Mouse (Mus musculus) embryo, embryonic 11.5 days (tissue): ENCODE data around the gene Entr1.

Experiments used
- DNase-seq: peaks from one replicate; pipeline ENCODE4 v3.0.0-alpha.2; 2012; ENCODE audit warnings: low read depth, low spot score

Gene Entr1

DNA sequence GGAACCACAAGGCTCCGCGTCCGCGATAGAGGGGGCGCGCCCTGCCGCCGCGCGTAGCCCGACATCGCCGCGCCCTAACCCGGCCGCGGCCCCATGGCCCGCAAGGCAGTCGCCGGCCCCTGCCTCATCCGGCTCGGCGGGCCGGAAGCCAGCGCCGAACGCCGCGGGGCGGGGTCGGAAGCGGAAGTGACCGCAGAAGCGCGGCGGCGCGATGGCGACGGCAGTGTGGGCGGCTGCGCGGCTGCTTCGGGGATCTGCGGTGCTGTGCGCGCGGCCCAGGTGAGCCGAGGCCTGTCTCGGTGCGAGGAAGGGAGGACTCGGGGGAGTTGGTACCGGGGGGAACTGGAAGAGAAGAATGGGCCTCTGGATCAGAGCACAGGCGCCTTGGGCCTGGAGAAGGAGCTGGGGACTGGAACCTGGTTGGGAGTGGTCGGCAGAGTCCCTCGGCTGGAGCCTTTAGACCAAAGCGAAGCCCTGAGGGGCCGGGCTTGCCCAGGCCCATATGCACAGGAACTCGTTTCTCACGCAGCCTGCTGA is at the start of gene Entr1, which contains the start of gene Pmpca:
Entr1 (minus strand) TSS at position 163 of the 537 bp plus-strand sequence.
Pmpca (plus strand) TSS at position 186 of the 537 bp plus-strand sequence.
- peak; percentile 69 for DNase-seq

DNA sequence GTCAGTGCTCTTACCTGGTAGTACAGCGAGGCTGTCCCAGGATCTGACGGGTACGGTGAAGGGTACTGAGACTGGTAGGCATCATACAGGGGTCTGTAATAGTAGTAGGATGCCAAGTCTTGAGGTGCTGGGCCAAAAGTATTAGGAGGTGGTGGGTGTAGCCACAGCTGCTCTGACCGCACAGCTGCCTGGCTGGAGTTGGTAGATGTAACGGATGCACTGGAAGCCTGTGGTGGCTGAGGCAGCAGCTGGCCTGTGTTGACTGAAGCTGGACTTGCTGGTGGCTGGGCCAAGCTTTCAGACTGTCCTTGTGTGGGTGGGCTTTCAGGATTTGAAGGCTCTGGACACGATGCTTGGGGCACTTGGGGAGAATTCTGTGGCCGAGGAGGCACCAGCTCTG is 49.3 kb upstream of the Entr1 start:
- DNase-seq: no peak

DNA sequence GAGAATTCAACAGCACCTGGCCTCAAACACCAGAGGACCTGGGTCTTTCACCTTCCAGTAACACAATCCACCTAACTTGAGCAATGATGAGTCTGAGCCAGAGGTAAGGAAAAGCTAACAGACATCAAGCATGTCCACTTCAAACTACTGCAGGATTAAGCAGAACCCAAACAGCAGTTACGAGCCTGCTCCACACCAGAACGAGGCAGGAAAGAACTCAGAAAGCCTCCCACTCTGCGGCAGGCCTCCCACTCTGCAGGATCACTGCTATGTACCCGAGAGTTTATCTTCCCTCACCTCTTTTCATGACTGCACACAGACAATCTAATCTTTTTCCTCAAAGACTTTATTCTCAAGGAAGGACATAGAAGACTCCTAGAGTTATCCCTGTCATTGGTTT is 48.1 kb upstream of the Entr1 start:
- no peak for DNase-seq

DNA sequence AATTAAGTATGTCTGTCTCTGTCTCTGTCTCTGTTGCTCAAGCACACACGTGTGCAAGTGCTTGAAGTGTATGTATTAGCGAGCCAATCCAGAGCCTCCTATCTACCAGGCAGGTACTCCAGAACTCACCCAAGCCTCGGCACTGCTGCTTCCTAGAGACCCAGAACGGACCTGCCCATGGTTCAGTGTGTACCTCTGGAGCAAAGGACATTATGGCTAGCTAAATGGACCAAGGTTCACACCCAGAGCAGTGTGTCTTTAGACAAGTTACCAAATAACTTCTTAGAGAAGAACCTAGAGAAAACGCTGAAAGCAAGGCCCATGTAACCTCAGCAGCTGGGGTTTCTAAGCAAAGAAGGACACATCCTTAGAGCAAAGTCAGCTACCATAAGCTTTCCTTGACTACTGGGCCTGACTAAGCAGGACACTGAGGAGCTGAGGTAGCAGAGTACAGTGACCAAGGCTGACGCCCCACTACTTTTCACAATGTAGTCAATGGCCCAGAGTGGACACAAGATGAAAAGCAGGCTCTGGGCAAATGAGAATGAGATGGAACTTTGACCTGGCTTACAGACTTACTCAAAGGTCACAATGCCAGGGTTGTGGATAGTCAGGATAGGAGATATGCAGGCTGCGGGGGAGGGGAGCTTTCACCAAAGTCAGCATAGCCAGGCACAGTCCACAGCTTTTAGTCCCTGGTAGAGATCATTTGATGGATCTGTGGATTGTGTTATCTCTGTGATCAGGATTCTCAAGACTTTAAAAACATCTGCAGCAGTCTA is 45.9 kb upstream of the Entr1 start:
- no peak for DNase-seq

DNA sequence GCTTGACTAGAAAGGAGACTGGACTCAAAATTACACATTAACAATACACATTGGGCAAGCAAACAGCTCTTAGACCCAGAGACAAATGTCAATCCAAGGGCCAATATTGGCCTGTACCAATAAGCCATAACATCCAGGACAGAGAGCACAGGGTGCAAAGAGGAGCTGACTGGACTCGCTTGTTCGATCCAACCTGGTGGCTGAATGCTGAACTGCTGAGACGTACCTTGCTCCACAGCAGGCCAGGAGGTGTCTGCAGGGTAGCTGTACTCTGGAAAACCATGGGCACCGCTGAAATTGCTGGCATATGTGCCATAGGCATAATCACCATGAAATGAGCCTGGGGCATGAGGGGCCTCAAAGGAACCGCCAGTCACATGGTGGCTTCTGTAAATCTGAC is 40.7 kb upstream of the Entr1 start:
- DNase-seq: no peak

DNA sequence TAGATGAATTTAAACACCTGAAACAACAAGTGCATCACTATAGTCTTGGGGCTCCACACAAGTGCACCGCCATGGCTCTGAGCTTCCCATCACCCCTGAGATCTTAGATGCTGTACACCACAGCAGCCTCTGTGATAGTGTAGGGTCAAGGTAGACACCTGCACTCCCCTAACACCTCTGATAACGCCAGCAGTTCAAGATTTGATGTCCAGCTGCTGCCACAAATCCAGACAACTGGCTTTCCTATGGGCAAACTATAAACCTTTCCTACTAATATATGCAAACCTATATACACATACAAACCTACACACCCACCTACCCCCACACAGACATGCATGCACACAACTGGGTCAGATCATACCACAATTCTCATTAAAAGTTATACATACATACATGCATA is 35.4 kb upstream of the Entr1 start:
- DNase-seq: no peak

DNA sequence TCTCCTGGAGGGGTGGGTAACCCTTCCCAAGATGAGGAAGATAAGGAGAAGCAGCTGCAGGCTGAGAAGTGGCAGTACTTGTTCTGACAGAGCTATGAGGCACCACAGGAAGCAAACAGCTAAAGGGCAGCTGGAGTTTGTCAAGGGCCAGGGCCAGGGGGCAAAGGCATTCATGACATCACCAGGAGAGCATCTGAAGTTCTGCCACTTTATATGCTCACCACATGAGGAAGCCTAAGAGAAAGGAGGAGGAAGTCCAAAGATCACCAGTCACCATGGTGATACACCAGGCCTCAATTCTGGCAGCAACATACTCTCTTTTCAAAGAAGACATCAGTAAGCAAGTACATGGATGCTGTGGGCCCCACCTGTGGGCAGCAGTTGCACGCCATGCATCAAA is 34.0 kb upstream of the Entr1 start:
- no peak for DNase-seq

DNA sequence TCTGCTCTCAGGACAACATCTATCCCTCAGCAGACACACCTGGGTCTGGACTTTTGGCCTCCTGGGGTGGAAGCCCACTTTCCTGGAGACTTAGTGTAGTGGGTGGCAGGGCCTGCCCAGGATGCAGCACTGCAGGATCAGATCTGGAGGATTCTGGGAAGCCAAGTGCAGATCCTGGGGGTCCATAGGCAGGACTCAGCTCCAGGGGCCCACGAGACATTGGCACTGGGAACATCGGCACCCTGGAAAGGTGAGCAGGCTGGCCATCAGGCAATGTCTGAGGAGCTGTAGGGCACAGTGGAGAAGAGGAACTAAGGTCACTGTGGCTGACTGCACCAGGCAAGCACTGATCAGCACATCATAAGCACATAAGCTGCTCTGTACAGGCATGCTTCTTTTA is 32.9 kb upstream of the Entr1 start:
- DNase-seq: no peak

DNA sequence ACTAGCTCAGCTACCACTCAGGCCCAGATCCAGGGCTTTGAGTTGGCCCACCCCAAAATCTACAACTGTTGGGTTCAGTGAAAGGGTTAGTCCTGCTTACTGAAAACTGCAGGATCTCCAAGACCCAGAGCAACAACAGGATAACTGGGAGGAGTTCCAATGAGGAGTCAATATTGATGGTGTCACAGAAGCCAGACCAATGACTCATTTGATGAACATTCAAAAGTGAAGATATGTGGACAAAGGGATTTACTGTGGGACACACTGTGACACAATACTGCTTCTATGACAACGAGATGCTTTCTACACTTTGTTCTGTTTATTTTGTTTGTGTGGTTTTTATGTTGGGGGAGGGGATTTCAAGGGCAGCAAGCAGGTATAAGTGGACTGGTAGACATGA is 29.0 kb upstream of the Entr1 start:
- DNase-seq: no peak

DNA sequence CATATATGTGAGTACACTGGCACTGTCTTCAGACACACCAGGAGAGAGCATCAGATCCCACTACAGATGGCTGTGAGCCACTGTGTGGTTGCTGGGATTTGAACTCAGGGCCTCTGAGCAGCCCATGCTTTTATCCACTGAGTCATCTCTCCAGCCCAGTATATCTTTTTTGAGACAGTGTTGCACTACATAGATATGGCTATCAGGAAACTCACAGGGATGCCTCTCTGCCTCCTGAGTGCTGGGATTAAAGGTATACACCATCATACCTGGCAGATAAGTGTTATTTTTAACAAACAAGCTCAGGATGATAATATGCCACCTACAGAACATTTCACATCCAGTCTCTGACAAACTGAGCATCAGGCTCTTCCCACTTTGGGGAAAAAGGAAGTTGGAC is 27.9 kb upstream of the Entr1 start:
- no peak for DNase-seq

DNA sequence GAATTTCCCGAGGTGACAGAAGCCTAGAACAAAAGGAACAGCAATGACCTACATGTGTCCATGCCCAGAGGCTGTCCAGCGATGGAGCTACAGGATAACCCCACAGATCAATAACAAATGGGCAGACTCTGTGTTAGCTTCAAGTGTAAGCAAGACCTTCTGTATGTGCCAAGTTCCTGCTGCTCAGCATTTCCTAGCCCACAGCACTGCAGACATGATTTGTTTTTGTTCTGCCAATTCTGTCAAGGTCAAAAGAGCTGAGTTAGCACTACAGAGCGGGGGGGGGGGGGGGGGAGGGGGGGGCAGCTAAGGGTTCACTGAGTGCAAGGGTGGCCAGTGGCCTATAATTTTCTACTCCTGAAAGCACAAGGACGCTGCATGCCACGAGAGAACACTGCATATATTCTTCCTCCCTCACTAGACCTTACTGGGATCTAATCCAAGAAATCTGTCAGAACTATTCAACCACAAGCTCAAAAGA is 21.9 kb upstream of the Entr1 start:
- no peak for DNase-seq

DNA sequence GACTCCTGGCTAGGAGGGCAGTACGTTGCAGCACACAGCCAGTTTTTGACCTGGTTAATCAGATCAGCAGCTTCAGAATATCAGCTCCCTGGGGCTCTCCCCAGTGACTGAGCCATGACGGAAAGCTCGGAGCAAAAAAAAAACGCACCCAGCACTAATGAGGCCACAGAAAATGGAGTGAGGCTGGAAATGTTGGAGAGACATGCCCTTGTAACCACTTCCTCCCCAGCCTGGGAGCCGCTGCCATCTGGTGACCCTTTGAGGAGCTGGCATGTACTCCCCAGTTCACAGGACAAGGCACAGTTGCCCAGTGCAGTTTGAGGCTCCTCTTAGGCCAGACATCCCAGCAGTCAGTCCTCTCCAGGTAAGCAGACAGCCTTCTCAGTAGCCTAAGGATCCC is 21.0 kb upstream of the Entr1 start:
- no peak for DNase-seq

DNA sequence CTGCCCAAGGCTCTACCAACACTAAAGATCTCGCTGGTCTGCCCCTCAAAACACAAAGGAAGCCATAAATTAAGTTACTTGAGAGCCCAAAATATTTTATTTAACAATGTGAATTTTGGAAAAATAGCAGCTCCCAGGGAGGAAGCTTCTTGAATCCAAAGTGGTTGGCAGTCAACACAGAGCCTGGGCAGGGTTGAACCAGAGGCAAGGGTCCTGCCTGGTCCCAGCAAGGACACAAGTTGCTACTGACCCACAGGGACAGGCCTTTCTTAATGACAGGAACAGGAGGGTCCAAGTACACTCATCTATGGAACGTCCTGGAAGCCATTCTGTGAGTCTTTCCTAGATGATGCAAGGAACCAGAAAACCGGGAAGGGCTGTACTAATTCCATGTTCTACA is 20.2 kb upstream of the Entr1 start:
- DNase-seq: no peak

DNA sequence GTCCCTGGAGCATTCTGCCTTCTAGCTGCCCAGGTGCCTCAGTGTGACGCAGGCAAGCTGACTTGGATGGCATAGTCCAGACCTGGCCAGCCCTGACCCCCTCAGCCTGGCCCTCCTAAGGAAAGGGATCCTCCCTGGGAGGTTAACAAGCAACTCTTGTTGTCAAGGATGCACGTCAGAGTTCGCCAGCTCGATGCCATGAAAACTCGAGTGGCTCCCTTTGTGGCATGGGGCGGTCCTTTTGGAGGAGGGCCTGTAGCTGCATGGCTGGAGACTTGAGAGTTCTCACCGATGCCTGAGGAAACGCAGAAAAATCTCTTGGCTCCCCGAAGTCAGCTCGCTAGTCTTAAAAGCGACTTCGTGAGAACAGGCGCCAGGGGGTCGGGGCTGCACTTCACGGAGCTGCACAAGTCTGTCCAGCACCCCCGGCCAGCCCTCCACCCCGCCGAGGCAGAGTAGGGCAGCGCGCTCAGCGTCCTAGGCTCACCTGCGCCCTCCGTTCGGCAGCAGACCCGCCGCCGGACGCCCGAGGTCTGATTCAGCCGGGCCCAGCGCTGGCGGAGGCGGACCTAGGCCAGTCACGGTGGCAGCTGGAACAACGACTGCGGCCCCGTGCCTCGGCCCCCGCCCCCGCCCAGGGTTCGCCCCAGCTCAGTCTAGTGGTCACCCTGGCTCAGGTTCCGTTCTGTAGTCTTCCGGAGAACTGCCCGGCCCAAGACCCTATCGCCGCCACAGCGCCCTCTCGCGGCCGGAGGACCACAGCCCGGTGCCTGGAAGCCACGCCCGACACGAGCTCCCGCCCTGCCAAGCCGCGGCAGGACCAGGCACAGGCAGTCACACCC is 19.6 kb upstream of the Entr1 start, which contains the start of gene Inpp5e:
Inpp5e (minus strand) TSS at position 689 of the 842 bp plus-strand sequence.
- DNase-seq: peak; percentile 91

DNA sequence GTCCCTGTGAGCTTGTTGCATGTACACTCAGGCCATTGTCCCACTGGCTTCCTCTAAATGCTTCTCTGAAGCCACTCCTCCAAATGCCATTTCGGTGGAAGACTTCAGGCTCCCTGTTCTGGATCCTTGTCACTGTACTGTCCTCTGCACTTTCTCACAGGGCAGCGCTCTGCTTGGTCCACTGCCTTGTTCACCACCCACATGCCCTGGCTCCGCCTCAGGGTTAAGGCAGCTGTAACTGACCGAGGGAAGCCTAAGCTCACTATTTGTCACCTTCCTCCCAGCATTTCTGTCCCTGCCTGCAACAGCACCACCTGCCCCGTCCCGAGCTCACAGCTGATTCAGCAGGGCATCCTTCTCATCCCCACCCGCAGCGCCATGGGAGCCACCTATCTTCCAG is 14.2 kb upstream of the Entr1 start:
- DNase-seq: no peak

DNA sequence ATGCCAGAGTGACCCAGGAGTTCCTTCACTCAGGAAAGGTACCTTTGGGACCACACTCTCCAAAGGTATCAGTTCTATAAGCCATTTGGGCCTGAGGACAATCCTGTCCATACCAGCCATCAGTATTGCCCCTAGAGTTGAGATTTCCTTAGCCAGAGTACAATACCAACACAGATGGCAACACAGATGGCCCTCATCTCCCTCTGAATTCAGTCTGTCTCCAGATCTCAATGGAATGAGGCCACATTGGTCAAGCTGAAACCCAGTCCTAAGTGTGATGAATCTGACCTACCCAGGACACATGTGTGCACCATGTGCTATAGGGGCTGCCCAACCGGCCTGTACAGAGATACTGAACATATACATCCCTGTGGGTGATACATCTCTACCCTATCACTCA is 13.1 kb upstream of the Entr1 start:
- DNase-seq: no peak

DNA sequence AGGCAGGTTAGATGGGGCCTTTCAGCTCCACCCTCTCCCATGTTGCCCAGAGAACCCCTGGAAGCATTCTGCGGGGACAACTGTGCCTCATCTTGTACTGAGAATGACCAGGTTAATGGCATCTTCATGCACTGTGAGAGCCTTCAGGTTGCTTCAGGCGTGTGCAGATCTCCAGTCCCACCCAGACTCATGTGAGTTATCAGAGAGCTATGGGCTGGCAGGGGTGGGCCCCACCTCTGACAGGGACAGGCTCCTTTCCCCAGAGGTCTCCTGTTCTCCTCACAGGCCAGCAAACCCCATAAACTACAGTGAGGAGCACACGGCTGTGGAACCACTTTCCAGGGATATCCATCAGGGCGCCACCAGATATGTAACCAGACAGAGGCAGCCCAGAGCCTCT is 11.9 kb upstream of the Entr1 start:
- DNase-seq: no peak

DNA sequence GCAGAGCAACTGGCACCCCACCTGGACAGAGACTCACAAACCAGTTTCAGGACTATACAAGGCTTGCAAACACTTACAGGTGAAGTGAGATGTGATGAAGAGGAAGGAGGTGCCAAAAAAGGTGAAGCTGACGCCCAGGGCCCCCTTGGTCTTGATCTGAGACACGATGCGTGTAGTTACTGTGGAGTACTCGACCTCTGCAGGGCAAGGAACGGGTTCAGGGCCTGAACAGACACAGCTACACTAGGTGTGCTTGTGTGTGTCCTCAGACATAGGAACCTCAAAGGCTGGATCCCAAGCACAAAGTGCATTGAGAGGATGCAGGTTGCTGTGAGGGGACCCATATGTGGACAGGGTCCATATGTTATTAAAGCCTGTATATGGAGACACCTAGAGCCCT is 11.2 kb upstream of the Entr1 start:
- DNase-seq: no peak

DNA sequence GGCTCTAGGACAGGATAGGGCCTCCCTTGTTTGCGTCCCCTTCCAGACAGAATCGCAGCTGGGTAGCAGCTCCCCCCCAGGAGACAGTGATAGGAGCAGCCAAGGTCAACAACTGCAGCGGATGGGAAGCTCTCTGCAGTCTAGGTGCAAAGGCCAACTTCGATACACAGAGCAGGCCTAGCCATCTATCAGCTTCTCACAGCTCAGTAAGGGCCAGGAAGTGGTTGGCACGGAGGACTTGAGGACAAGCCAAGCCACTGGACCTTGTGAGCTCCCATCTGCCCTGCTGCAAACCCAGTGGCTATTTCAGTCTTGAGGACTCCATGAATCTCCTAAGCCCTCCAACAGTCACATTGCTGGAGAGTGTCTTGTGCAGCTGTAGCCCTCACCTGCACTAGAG is 10.5 kb upstream of the Entr1 start:
- no peak for DNase-seq

DNA sequence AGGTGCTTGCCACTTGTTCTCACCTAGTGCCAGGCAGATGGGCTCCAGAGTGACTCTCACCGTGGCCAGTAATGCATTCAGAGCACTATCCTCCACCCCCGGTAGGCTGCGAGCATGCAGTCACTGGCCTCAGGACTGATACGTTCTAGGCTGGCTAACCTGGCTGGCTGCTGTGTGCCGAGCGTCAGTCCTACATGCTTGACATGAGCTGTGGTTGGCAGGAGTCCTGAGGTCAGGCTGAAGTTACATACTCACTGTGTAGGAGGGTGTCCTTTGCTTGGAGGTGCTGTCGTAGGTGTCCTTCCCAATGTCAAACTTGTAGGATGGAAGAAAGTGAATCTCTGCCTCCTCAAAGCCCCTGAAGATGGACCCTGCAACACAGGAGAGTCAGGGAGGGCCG is 9.9 kb upstream of the Entr1 start:
- DNase-seq: no peak

DNA sequence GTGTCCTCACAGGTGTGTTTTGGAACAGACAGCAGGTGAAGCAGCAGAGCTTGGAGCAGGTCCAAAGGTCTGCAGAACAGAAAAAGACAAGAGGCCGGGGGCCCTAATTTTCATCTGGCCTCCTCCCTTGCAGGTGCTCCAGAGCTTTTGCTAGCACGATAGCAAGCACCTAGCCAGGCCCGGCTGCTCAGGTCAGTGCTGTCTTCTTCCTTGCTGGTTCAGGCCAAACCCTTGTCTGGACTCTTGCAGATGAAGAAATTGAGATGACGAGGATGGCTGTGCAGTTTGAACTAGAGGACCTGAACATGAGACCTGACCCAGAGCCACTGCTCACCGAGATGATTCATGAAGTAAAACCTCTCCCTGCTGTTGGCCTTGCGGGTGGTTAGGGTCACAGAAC is 2.5 kb upstream of the Entr1 start:
- DNase-seq: no peak

DNA sequence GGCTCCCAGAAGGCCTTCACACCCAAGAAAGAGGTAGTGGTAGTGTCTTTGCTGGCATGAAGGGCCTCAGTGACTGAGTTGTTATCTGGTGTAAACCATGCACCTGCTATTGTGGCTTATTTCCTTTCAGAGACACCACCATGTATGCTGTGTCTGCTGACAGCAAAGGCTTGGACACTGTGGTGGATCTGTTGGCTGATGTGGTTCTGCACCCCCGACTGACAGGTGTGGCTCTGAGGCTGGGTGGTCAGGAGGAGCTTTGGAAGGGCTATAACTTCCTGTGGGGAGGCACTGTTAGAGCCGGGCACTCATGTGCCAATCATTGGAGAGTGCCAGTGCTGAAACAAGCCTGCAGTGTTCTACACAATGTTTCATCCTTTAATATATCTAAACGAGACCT is 1.8 kb upstream of the Entr1 start:
- DNase-seq: no peak
